Mouse (Mus musculus) naive thymus-derived CD4-positive, alpha-beta T cell, adult 2 months (primary cell): Measurements from ENCODE around the gene Rnf220.

Experiments used
- DNase-seq: peaks from one replicate; pipeline ENCODE4 v3.0.0-alpha.2; 2011; ENCODE audit warnings: low read depth

Rnf220 gene

DNA sequence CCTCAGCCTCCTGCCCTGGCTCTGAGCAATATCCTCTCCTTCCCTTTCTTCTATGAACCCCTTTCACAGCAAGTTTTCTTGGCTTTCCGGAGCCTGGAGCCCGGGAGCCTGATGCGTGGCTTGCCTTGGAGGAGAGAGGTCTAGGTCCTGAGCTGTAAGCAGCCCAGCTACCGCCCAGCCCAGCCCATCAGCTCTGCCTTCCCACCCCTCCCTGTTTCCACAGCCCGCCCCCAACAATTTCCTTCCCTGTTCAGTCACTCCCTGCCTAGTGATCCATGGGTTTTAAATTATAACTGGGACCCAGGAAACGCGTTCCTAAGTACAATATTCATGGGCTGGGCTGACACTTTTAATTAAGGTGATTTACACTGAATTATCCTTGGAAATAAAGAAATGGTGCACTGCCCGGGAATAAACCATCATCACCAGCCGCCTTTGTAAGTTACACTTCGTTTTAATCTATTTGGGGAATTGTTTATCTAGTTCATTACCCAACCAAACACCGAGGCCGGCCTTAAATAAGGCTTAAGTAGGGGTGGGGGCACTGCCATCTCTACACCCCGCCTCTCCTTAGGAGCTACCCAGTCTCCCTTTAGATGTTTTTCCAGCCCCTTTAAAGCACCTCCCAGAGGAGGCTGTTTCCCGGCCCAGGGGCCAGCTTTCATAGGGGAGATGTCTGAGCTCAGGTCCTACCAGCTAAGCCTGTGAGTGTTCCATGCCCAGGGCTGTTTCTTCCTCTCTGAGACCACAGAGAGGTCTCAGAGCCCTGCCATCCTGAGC is 194.6 kb downstream of the Rnf220 start:
- DNase-seq = no peak

DNA sequence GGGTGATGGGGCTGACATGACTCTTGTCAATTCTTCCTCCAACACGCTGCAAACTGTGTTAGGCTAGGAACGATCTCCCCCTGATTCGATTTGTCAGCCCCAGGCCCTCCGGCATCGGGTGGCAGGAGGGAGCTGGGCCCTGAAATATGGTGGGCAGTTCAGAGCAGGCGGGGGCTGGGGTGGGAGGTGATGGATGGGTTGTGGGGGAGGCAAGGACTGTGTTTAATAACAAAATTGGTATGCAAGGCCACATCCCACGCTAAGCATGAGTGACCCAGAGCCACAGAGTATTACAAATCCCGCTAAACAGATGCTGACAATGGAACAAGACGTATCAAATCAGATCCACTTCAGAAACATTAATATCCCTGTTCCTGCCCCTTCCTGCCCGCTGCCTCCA is 196.9 kb downstream of the Rnf220 start:
- DNase-seq = no peak

DNA sequence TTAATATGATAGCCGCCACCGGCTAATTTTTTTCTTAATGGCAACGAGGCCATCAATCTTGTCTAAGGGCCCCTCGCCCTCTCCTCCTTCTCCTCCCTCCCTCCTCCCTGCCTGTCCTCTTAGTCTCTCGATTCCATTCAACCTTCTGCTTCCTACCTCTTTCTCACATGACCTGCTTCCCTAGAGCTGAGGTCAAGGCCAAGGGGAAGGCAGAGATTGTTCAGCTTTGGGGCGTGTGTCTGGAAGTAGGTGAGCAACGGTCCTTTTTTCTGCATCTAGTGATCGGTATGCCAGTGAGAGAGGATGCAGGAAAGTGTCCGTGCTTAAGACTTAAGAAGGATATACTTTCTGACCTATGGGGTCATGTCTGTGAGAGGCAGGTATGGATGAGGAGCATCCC is 199.0 kb downstream of the Rnf220 start:
- DNase-seq = no peak

DNA sequence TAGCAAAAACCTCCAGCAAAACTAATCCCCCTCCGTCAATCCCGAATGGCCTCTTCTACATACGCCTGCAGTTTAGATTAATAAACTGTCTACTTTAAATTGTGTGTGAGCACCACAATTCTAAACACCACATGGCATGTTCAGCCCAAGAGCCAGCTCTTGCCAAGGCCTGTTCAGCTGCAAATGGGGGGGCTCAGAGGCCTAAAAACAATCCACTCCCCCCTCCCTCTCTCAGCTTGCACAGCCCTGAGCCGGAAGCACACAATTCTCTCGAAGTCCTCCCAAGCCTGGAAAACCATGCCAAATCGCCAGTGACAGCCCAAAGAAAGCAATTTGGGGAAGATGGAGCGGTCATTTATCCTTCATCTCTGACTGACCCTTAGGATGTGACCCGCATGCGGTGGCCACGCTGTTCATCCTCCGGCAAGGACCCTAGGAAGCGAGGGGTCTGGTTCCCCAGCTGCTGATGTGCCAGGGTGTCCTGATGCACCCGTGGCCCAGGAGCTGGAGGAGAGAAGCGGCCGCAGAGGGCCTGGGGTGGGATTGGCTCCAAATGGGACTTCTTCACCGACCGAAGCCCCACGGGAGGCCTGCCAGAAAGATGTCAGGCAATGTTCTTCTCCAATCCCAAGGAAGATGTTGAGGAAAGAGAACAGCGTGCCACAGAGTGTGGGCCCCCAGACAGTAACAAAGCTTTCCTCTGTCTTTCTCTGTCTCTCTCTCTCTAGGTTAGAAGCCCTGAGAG is 199.8 kb downstream of the Rnf220 start:
- DNase-seq = no peak

DNA sequence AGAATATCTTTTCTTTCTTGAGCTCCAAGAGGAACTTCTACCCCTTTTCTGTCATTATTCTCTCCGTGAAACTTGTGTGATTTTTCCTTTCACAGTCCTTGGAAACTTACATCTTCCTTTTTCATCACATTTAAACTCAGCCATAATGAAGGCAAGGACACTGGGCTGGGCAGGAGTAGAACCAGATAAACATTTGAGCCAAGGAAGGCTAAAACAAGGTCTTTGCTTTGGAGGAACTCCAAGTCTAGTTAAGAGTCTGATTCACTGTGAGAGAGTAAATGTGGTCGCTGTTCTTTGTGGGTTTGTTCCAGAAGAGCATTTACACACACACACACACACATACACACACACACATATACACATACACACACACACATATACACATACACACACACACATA is 205.2 kb downstream of the Rnf220 start:
- no peak for DNase-seq

DNA sequence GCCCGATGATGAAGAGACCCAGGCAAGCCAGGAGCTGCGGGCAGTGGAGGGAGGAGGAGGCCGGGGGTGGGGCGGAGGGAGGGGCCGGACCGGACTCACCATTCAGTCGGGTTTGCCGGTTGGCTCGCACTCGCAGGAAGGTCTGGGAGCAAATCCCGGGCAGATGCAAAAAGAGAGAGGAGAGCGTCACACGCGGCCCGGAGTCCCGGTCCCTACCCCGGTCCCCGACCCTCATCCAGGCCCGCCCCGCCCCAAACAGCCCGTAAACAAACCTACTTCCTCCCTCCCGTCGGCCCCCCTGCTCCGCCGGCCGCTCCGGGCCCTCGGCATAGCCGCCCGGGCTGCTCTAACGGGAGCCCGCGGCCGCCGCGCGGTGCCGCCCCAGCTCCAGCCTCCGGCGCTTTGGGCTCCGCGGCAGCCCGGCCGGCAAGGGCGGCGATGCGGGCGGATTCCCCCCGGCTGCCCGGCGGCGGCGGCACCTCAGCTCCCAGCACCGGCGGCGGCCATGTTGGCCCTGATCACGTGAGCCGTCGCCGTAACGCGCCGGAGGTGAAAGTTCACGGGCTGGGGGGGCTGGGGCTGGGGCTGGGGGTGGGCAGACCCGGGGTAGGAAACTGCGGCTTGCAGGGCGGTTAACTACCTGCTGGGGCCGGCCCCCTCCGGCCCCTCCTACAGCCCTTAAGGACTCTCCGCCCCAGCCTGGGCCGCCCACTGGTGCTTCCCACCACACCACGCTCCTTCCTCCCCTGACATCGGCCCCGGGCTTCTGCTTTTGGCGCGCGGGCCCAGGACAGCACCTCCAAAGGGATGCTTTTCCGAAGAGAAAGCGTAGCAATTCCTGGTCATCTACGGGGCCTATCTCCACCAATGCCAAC is 207.7 kb downstream of the Rnf220 start:
- DNase-seq = peak; percentile 83

DNA sequence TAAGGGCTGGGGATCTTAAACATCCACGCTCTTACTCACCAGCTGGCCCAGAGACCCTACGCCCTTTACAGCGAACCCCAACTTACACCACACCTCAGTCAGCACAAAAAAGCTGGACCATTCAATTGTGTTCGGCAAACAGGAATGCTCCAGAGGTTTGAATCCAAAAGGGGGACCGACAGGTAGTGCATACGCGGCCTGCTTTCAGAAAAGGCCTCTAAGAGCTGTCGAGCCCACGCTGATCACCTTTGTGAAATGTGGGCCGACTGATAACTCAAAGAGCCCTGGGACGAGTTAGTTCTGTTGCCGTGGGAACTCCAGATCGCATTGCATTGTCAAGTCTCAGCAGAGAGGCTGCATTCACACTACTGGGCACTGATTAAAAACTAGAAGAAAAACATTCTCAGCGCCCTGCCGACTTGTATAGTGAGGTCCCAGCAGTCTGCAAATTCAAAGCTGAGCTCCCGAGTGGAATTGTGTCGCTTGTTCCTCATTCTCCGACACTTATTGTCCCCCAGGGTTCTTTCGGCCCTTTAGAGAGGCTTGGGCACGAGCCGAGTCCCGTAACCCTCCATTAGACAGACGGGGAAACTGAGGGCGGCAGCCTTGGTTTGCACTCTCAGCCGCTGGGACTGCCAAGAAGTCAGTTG is 208.4 kb downstream of the Rnf220 start:
- peak; percentile 26 for DNase-seq

DNA sequence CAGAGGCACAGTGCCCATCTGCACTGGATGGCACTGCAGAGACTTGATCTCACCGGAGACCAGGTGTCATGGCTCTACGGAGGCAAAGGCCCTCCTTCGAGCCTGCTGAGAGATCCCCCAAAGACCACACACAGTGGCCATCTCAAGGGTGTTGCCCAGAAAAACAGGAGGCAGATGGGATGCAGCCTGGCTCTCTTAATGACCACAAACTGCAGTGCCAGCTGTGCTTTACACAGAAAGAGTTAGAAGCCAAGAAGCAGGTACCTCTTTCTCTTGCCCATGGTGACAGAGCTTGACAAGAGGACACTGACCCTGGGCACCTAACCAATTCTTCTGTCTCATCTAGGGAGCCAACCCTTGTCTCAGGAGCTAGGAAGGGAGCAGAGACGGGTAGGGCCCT is 212.5 kb downstream of the Rnf220 start:
- no peak for DNase-seq

DNA sequence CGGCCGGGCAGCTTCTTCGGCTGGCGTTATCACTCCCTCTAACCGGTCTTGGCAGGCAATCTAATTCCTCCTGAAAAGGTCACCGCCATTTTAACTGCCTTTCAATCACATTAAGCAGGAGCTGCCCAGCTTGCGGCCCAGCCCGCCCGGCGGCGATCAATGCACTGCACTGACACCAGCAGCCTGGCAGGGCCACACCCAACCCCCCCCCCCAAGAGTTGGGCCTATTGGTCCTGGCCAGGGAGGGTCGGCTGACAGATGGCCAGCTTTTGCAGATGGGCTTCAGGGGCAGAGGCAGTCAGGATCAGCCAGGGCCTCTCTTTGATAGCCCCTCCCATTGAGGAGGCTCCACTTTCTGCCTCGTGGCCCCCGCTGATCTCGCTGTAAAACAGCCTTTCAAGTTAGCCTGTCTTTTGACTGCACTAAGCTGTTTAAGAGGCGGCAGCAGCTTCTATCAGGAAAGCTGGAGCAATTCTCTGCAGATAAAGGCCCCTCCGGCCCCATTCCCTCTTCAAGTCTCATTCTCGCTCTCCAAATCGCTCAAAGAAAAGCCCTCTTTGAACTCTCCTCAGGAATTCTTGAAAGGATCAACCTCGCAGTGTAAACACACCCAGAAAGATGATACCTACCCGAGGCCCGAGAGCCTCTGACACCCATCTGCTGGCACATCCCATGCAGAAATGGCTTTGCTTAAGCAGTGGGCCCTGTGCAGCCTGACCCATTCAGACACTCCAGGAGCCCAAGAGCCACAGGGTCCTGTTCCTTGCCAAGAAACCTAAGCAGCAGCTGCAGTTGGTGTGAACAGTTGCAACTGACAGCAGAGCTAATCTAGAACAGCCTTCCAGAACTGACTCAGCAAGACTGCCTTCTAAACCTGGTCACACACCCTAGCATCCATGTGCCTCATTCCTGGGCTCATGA is 213.3 kb downstream of the Rnf220 start:
- DNase-seq = no peak

DNA sequence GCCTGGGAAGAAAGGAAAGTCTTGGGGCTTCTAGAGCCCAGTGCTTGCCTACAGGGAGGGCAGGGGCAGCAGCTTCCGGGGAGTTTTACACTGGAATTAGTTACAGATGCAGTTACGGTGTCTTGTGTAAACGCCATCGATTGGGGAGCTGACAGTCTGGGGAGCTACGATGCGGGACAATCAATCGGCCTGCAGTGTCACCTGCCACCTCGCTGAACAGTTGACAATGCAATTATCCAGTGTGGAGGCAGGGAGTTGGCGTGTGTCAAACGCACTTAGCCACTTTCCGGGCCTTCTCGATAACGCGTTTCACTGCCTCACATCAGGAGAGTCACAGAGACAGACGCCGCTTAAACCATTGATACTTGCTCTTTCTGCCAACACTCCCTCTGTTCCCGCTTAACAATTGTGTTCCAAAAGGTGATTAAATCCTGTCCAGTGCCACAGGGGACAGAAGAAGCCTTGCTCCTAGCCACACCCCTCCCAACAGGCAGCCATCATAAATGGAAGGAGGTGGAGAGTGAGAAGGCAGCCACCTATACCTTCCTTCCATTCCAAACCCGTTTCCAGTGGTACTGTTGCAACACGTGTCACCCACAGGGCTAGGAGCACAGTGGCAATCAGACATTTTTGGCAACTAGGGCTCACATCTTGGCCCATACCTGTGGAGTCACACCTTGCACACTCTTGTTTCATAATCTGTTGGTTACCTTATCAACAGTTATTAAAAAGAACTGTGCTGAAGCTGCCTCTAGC is 215.6 kb downstream of the Rnf220 start:
- DNase-seq = no peak

DNA sequence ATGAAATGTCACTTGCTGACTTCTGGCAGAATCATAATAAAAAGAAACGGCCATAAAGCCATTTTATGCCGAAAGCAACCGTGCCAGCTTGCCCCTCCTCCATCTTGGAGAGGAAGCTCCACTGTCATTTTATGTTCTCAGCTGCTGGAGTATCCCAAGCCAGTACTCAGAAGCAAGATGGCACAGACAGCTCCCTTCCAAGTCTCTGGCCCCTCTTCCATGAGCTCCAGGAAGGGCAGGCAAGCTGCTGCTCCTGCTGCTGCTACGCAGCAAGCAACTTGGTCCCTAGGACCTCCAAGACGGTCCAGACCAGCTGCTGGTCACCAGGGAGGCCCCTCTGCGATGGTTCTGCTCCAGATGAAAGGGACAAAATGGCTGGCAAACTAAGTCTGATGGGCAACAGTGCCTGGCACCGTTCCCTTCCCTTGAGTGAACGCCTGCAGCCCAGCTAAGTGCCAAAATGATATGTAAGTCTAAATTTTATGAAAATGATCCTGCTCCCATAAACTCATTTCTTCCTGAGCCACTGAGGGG is 216.4 kb downstream of the Rnf220 start:
- no peak for DNase-seq

DNA sequence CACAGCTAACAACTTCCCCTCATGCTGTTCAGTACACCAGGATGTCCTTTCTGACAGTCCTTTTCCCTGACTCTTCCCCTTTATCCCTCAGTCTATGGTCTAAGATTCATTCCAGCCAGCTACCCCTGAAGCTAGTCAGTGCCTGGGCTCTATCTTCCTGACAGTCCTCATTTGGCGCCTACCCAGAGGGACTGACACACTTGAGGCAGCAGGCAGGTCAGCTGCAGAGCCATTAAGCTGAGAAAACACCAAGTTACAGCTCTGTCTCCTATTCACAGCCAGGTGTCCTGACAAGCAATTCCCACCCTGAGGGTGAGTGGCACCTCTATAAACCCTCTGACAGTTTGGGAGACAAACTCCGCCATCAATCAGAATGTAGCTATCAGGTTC is 217.6 kb downstream of the Rnf220 start:
- no peak for DNase-seq

DNA sequence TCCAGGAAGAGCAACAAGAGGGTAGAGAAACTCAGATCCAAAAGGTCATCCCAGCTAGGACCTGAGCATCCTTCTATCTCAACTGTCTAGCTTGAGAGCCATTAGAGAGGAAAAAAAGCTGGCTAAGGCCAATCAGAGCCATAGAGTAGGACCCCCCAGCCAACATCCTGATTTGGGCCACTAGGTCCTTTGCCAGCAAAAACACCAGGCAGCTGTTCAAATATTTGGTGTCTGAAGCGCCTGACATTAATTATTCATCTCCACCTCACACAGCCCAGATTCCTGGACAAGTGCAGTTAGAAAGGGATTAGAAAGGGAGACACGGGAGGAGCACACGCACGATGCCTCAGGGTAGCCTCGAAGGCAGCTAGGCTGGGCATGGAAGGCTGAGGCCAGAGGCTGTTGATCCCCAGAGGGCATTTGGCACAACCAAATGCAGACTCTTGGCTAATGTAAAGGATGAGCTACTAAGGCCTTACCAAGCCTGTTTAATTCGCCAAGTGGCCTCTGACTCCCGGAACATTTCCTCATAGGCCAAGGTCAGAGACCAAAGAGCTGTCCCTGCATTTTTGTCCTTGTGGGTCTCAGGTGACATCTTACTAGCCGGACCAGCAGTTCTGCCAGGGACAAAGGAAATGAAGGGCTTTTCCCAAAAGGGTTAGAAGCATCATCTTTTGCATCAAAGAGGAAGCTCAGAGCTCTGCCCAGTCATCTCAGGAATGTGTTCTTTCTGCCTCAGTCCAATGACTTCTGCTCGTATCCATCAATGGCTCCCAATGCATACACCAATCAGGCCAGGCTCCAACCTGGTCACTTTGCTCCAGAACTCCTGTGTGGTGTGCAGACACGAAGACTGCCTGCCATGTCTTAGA is 218.2 kb downstream of the Rnf220 start:
- DNase-seq = no peak

DNA sequence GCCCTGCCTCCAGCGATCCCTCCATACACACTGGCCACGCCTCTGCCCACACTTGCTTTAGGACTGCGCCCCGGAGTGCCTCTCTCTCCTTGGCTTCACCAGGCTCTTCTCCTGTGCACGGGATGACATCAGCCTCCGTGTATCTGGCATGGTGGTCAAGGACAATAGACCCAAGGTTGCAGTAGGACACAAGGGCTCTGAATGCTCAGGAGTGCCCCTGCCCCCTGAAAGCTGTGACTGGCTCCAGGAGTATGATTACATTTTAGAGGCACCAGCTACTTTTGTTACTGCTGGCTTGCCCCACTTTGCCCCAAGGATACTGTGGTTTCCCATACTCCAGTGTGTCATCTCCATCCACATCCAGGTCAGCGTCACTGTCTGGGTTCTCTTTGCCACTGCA is 219.2 kb downstream of the Rnf220 start:
- no peak for DNase-seq

DNA sequence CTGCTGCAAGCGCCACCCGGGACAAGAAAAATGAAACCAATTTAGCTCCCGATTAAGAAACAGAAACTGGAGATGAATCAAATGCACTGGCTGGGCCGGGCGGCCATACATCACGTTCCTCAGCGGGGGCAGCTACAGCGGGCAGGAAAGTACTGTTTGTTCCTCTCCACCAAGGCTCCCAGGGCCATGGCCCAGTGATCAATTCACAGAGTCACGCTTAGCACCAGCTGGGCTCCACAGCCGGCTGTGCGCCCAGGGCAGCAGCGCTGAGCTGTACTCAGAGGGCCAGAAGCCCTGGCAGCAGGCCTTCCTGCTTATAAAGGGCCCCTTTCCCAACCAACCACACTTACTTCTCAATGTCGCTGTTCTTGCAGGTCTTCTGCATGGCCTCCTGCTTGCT is 219.8 kb downstream of the Rnf220 start:
- DNase-seq = no peak

DNA sequence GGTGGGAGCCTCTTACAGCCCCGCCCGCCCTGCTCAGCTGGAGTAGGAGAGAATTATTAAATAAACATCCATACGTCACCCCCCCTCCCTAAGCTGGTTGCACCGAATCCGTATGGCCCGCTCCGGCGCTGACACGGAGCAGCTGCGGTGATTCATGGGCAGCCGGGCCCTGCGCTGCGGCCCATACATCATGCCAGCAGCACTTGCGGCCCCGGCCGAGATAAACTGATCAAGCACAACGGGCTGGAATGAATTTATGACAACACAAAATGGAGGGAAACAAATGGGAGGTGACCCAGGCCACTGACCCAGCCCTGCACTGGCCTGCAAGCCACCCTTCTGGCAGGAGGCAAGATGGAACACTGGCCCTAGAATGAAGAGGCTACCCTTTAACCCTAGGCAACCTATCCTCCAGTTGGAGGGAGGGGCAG is 220.6 kb downstream of the Rnf220 start:
- no peak for DNase-seq

DNA sequence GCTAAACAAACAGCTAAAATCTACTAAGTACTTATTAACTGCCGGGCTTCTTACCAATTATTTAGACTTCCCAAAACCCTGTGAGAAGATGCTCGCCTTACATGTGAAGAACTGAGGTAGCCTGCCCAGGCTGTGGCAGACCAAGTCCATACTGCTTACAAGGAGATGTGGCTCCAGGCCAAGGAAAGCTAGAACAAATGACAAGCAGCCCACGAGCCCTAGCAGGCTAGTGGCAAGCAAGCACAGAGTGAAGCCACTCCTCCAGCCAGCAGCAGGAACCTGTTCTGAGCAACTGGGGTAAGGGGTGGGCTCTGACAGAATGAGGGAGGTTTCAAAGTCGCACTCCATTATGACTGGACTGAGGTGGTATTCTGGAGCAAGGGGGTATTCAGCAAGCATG is 222.1 kb downstream of the Rnf220 start:
- DNase-seq = no peak

DNA sequence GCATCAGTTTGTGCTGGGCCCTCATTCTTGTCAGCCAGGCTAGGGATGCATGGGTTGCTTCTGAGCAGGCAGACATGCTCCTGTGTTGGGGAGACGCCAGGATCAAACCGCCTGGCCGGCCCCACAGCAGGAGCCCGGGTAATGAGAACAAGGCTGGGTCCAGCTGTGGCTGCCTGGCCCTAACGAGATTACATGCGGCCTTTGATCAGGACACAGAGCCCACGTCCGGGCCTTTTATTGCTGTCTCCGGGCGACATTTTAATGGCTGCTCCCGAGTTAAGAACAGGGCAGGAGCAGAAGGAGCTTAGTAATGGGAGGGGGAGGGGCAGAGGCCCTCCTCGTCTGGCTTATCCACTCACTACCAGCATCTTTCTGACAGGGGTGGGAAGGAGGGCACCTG is 224.4 kb downstream of the Rnf220 start:
- DNase-seq = no peak

DNA sequence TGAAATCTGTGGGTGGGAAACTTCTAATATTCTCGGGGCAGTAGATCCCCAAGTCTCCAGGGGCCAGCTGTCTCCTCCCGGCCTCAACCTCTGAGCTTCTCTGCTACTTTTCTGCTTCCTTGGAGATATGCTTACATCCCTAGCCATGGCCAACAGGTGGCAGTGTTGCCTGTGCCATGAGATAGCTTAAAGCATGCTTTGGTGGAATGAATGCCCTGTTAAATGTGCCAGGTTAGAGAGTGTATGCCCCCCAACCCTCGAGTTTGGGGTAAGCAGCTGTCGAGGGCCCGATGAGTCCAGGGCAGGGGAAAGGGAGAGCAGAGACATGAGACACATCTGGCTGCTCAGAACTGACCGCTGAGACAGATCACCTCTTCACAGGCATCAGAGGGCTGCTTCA is 226.6 kb downstream of the Rnf220 start:
- peak; percentile 80 for DNase-seq
